Mouse (Mus musculus): ENCODE data around the gene Bahd1.

GRCm38 (mm10) chr2:118887440-118887839, 12.7 kb upstream of the Bahd1 start:
- TF ChIP-seq CTCF (IDR thresholded peaks at IDR 0.05; ENCODE audit: extremely low read depth, insufficient read depth, low read length) = no peak
- TF ChIP-seq POLR2A (IDR thresholded peaks at IDR 0.05; ENCODE audit: extremely low read depth, insufficient read depth, low read length) = no peak

Data from cortical plate, adult 2 months (tissue).